Mouse (Mus musculus) olfactory bulb, adult 2 months (tissue): ENCODE results near the gene Grxcr1.

Experiments
- CTCF ChIP-seq: fragments of 200-500 bp; IDR thresholded peaks from 2 replicates; pipeline ENCODE4 v1.5.1; 2012; ENCODE audit warnings: low read depth, mild to moderate bottlenecking, low read length, moderate library complexity; ENCODE audit not compliant: insufficient read depth
- POLR2A ChIP-seq: fragments of 200-500 bp; IDR thresholded peaks from 2 replicates; pipeline ENCODE4 v1.6.1; 2012; ENCODE audit warnings: mild to moderate bottlenecking, low read depth, low read length, moderate library complexity; ENCODE audit not compliant: insufficient read depth

DNA sequence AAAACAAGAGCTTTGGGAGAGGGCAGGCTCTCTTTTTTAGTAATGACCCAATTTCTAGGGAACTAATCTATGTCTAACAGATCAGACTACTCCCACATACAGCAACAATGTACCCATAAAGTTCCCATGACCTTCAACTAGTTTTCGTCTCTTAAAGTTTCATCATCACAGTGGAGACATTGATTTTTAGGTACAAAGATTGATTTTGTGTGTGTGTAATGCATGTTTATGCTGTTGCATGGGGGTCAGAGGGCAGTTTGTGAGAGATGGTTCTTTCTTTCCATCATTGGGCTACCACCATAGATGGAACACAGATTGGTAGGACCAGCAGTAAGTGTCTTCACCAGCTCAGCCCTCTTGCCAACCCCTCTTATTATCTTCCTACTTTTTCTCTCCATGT, 93.8 kb downstream of the Grxcr1 start:
- TF ChIP-seq CTCF (no peak), POLR2A (no peak)
